Mouse (Mus musculus): Measurements from ENCODE around the gene Sdk1. TPM values are rescaled to one million over a fixed set of nuclear protein-coding genes. Genes with fewer than 3 reads are reported as not detected.

The Sdk1 gene
- polyA plus RNA-seq, 1 experiment from 2014 or later, result 1.2 TPM

- Histone ChIP-seq H3K27ac (replicated peaks; ENCODE audit: low read depth, low read length) (no peak overlapping the region), H3K4me1 (ENCODE audit: control insufficient read depth, insufficient read depth, low read length) (no peaks in the 10 kb centered on the region), H3K27me3 (ENCODE audit: control insufficient read depth, insufficient read depth, low read length) (no peaks in the 10 kb centered on the region), H3K36me3 (ENCODE audit: control insufficient read depth, insufficient read depth, low read length) (no peaks in the 10 kb centered on the region), H3K9ac (ENCODE audit: low read length) (no peak overlapping the region), H3K9me3 (ENCODE audit: control insufficient read depth, low read length) (no peaks in the 10 kb centered on the region), H3K4me2 (ENCODE audit: low read depth, severe bottlenecking) (no peak overlapping the region), H3K4me3 (ENCODE audit: low read depth, low read length) (no peak overlapping the region)
- 89% methylated on average over 6 of the region's 6 CpGs for WGBS
- DNase-seq (ENCODE audit: low spot score), result no peak
- no peak for ATAC-seq (ENCODE audit: insufficient number of reproducible peaks, low FRiP score, low TSS enrichment, low read depth)
Measured at GRCm38 (mm10) chr5:142240288-142240687, 999.0 kb downstream of the Sdk1 start.

GRCm38 (mm10) chr5:142242597-142242996 lies 1001.3 kb downstream of the Sdk1 start:
- DNase-seq (ENCODE audit: low spot score), result no peak
- H3K9me3 ChIP-seq (ENCODE audit: control insufficient read depth, low read length), result no peaks in the 10 kb centered on the region; the same call in 1 of the 2 replicates
- 55% methylated on average over 3 of the region's 3 CpGs for WGBS
- H3K4me3 ChIP-seq (ENCODE audit: low read depth, low read length), result no peak overlapping the region
- no peak overlapping the region for H3K27ac ChIP-seq (replicated peaks; ENCODE audit: low read depth, low read length)
- H3K36me3 ChIP-seq (ENCODE audit: control insufficient read depth, insufficient read depth, low read length), result no peaks in the 10 kb centered on the region
- H3K9ac ChIP-seq (ENCODE audit: low read length), result no peak overlapping the region
- H3K27me3 ChIP-seq (ENCODE audit: control insufficient read depth, insufficient read depth, low read length), result no peaks in the 10 kb centered on the region
- no peak for ATAC-seq (ENCODE audit: insufficient number of reproducible peaks, low FRiP score, low TSS enrichment, low read depth)
- H3K4me1 ChIP-seq (ENCODE audit: control insufficient read depth, insufficient read depth, low read length), result no peaks in the 10 kb centered on the region
- H3K4me2 ChIP-seq (ENCODE audit: low read depth, severe bottlenecking), result no peak overlapping the region

GRCm38 (mm10) chr5:142243069-142243468 lies 1001.8 kb downstream of the Sdk1 start:
- WGBS, result 93% methylated on average over 2 of the region's 2 CpGs

GRCm38 (mm10) chr5:142256231-142256630 lies 1014.9 kb downstream of the Sdk1 start:
- H3K27me3 ChIP-seq (ENCODE audit: control insufficient read depth, insufficient read depth, low read length), result 0 out of 2 replicates have a peak, but pooled peaks cover 2% of the 10 kb centered on the region
- H3K9me3 ChIP-seq (ENCODE audit: control insufficient read depth, low read length), result no peaks in the 10 kb centered on the region
- WGBS, result 72% methylated on average over 6 of the region's 6 CpGs
- H3K36me3 ChIP-seq (ENCODE audit: control insufficient read depth, insufficient read depth, low read length), result no peaks in the 10 kb centered on the region
- DNase-seq (ENCODE audit: low spot score), result no peak
- no peak for ATAC-seq (ENCODE audit: insufficient number of reproducible peaks, low FRiP score, low TSS enrichment, low read depth)
- H3K4me3 ChIP-seq (ENCODE audit: low read depth, low read length), result no peak overlapping the region
- no peak overlapping the region for H3K9ac ChIP-seq (ENCODE audit: low read length)
- H3K27ac ChIP-seq (replicated peaks; ENCODE audit: low read depth, low read length), result no peak overlapping the region
- no peaks in the 10 kb centered on the region for H3K4me1 ChIP-seq (ENCODE audit: control insufficient read depth, insufficient read depth, low read length)
- no peak overlapping the region for H3K4me2 ChIP-seq (ENCODE audit: low read depth, severe bottlenecking)

More at GRCm38 (mm10) chr5:142243069-142243468, 1001.8 kb downstream of the Sdk1 start:
- Histone ChIP-seq H3K27me3 (ENCODE audit: control insufficient read depth, insufficient read depth, low read length) (no peaks in the 10 kb centered on the region), H3K27ac (replicated peaks; ENCODE audit: low read depth, low read length) (no peak overlapping the region), H3K4me1 (ENCODE audit: control insufficient read depth, insufficient read depth, low read length) (no peaks in the 10 kb centered on the region), H3K9me3 (ENCODE audit: control insufficient read depth, low read length) (no peaks in the 10 kb centered on the region; the same call in 1 of the 2 replicates), H3K4me2 (ENCODE audit: low read depth, severe bottlenecking) (no peak overlapping the region), H3K4me3 (ENCODE audit: low read depth, low read length) (no peak overlapping the region), H3K36me3 (ENCODE audit: control insufficient read depth, insufficient read depth, low read length) (no peaks in the 10 kb centered on the region), H3K9ac (ENCODE audit: low read length) (no peak overlapping the region)
- ATAC-seq (ENCODE audit: insufficient number of reproducible peaks, low FRiP score, low TSS enrichment, low read depth), result no peak
- no peak for DNase-seq (ENCODE audit: low spot score)

GRCm38 (mm10) chr5:142258716-142259115 lies 1017.4 kb downstream of the Sdk1 start:
- ATAC-seq (ENCODE audit: insufficient number of reproducible peaks, low FRiP score, low TSS enrichment, low read depth) (no peak), DNase-seq (ENCODE audit: low spot score) (no peak)
- Histone ChIP-seq H3K4me3 (ENCODE audit: low read depth, low read length) (no peak overlapping the region), H3K9me3 (ENCODE audit: control insufficient read depth, low read length) (no peaks in the 10 kb centered on the region), H3K27ac (replicated peaks; ENCODE audit: low read depth, low read length) (no peak overlapping the region), H3K36me3 (ENCODE audit: control insufficient read depth, insufficient read depth, low read length) (no peaks in the 10 kb centered on the region), H3K4me2 (ENCODE audit: low read depth, severe bottlenecking) (no peak overlapping the region), H3K9ac (ENCODE audit: low read length) (no peak overlapping the region), H3K27me3 (ENCODE audit: control insufficient read depth, insufficient read depth, low read length) (0 out of 2 replicates have a peak, but pooled peaks cover 2% of the 10 kb centered on the region), H3K4me1 (ENCODE audit: control insufficient read depth, insufficient read depth, low read length) (no peaks in the 10 kb centered on the region)
- WGBS, result 78% methylated on average over 7 of the region's 7 CpGs

- no peak overlapping the region for H3K27ac ChIP-seq (replicated peaks; ENCODE audit: low read depth, low read length)
- H3K4me2 ChIP-seq (ENCODE audit: low read depth, severe bottlenecking), result no peak overlapping the region
- H3K9ac ChIP-seq (ENCODE audit: low read length), result no peak overlapping the region
- no peaks in the 10 kb centered on the region for H3K4me1 ChIP-seq (ENCODE audit: control insufficient read depth, insufficient read depth, low read length)
- 54% methylated on average over 6 of the region's 6 CpGs for WGBS
- no peak for ATAC-seq (ENCODE audit: insufficient number of reproducible peaks, low FRiP score, low TSS enrichment, low read depth)
- H3K9me3 ChIP-seq (ENCODE audit: control insufficient read depth, low read length), result no peaks in the 10 kb centered on the region
- no peak for DNase-seq (ENCODE audit: low spot score)
- no peak overlapping the region for H3K4me3 ChIP-seq (ENCODE audit: low read depth, low read length)
- H3K27me3 ChIP-seq (ENCODE audit: control insufficient read depth, insufficient read depth, low read length), result no peaks in the 10 kb centered on the region
- no peaks in the 10 kb centered on the region for H3K36me3 ChIP-seq (ENCODE audit: control insufficient read depth, insufficient read depth, low read length)
Measured at GRCm38 (mm10) chr5:142262060-142262459, 1020.8 kb downstream of the Sdk1 start.

Other genes starting within 250 kb of the Sdk1 start
- gene Card11, start 240.9 kb upstream of the Sdk1 start, polyA plus RNA-seq (2014; fragmentation: Nextera tagmentation; extraction: Ambion mirVana), result 0.71 and 0.97 TPM in 2 replicates

All from limb, embryonic 11.5 days (tissue).